Mouse (Mus musculus) cerebellum, postnatal 25 days (tissue): ENCODE measurements around the gene Amph.
"Not testable (repeated sequence)": the region's sequence is repeated elsewhere in the genome, so short reads cannot be mapped to it uniquely, and the experiment has no call there.

Source experiments
- DNase-seq, 2 experiments: peaks; one replicate each; pipeline ENCODE4 v3.0.0; 2021; ENCODE audit warnings: mixed read lengths in 2 of 2

Amph gene

GRCm38 (mm10) chr13:19025906-19026305, 77.9 kb downstream of the Amph start:
- DNase-seq, result peak; percentile 77 to 80

- DNase-seq, result peak; percentile 71 to 78
Measured at GRCm38 (mm10) chr13:19026923-19027322, 78.9 kb downstream of the Amph start.

GRCm38 (mm10) chr13:19027766-19028350, 79.9 kb downstream of the Amph start:
- DNase-seq, result peak; percentile 64 to 75

- DNase-seq, result no peak
Measured at GRCm38 (mm10) chr13:19031916-19032688, 84.1 kb downstream of the Amph start.

- DNase-seq, result no peak
Measured at GRCm38 (mm10) chr13:19052090-19052489, 104.1 kb downstream of the Amph start.

GRCm38 (mm10) chr13:19054504-19054903, 106.5 kb downstream of the Amph start:
- DNase-seq, result no peak

- DNase-seq, result no peak
Measured at GRCm38 (mm10) chr13:19072261-19072660, 124.3 kb downstream of the Amph start.

GRCm38 (mm10) chr13:19077427-19077826, 129.4 kb downstream of the Amph start:
- DNase-seq, result no peak

GRCm38 (mm10) chr13:19081932-19082331, 133.9 kb downstream of the Amph start:
- no peak for DNase-seq

GRCm38 (mm10) chr13:19094571-19094970, 146.6 kb downstream of the Amph start:
- peak; percentile 71 to 75 for DNase-seq

GRCm38 (mm10) chr13:19097117-19097516, 149.1 kb downstream of the Amph start:
- peak; percentile 73 to 79 for DNase-seq

GRCm38 (mm10) chr13:19101889-19102402, 153.9 kb downstream of the Amph start:
- DNase-seq, result peak; percentile 23 to 53

- DNase-seq, result peak in 1 of 2 experiments; percentile 47
Measured at GRCm38 (mm10) chr13:19106418-19106817, 158.4 kb downstream of the Amph start.

GRCm38 (mm10) chr13:19109331-19109730, 161.3 kb downstream of the Amph start:
- no peak for DNase-seq

- DNase-seq, result no peak
Measured at GRCm38 (mm10) chr13:19113034-19113922, 165.3 kb downstream of the Amph start.

- DNase-seq, result not testable (repeated sequence)
Measured at GRCm38 (mm10) chr13:19114761-19115160, 166.8 kb downstream of the Amph start.

GRCm38 (mm10) chr13:19126912-19127552, 179.0 kb downstream of the Amph start:
- DNase-seq, result no peak

GRCm38 (mm10) chr13:19133833-19134232, 185.8 kb downstream of the Amph start:
- peak; percentile 56 to 77 for DNase-seq

- no peak for DNase-seq
Measured at GRCm38 (mm10) chr13:19137212-19137611, 189.2 kb downstream of the Amph start.

- DNase-seq, result no peak
Measured at GRCm38 (mm10) chr13:19137932-19138331, 189.9 kb downstream of the Amph start.

- no peak for DNase-seq
Measured at GRCm38 (mm10) chr13:19138550-19138949, 190.5 kb downstream of the Amph start.

GRCm38 (mm10) chr13:19139104-19139503, 191.1 kb downstream of the Amph start:
- no peak for DNase-seq

GRCm38 (mm10) chr13:19139771-19140170, 191.8 kb downstream of the Amph start:
- no peak for DNase-seq
